Mouse (Mus musculus) liver, postnatal 0 days (tissue): ENCODE results near the gene 4930524N10Rik. TPM values are rescaled to one million over a fixed set of nuclear protein-coding genes. Genes with fewer than 3 reads are reported as not detected.

ENCODE experiments used
- ATAC-seq: fragments of 200-750 bp; cut with Nextera tagmentation; 2 replicates; pipeline ENCODE4 v1.8.0; 2017; ENCODE audit warnings: mild to moderate bottlenecking, moderate library complexity
- DNase-seq: peaks from one replicate; pipeline ENCODE4 v3.0.0-alpha.2; 2016
- H3K27ac ChIP-seq: fragments of 300-500 bp; sonication (generic); 2 replicates; pipeline ENCODE4 v1.5.1; 2014; ENCODE audit warnings: antibody characterized with exemption, moderate library complexity, mild to moderate bottlenecking, low read depth
- H3K27me3 ChIP-seq: fragments of 300-500 bp; sonication (generic); 2 replicates; pipeline ENCODE4 v1.6.1; 2014; ENCODE audit warnings: low read length, control low read depth, mixed read lengths; ENCODE audit not compliant: insufficient read depth
- H3K36me3 ChIP-seq: fragments of 300-500 bp; sonication (generic); replicated peaks from 2 replicates; pipeline ENCODE4 v1.6.1; 2014; ENCODE audit warnings: mild to moderate bottlenecking, control low read depth, low read length, moderate library complexity, mixed read lengths; ENCODE audit not compliant: insufficient read depth
- H3K4me1 ChIP-seq: fragments of 300-500 bp; sonication (generic); 2 replicates; pipeline ENCODE4 v1.6.1; 2014; ENCODE audit warnings: antibody characterized with exemption, mild to moderate bottlenecking, control low read depth; ENCODE audit not compliant: insufficient read depth
- H3K4me2 ChIP-seq: fragments of 300-500 bp; sonication (generic); 2 replicates; pipeline ENCODE4 v1.6.1; 2014; ENCODE audit warnings: low read depth, mild to moderate bottlenecking, low read length, moderate library complexity, mixed read lengths
- H3K4me3 ChIP-seq: fragments of 300-500 bp; sonication (generic); 2 replicates; pipeline ENCODE4 v1.5.1; 2014; ENCODE audit warnings: low read depth, low read length
- H3K9ac ChIP-seq: fragments of 300-500 bp; sonication (generic); replicated peaks from 2 replicates; pipeline ENCODE4 v1.6.1; 2014; ENCODE audit warnings: mild to moderate bottlenecking, moderate library complexity
- H3K9me3 ChIP-seq: fragments of 300-500 bp; sonication (generic); 2 replicates; pipeline ENCODE4 v1.6.1; 2016; ENCODE audit warnings: mild to moderate bottlenecking, control low read depth, low read length, mixed read lengths
- CTCF ChIP-seq: sonication (generic); IDR thresholded peaks from 2 replicates; pipeline ENCODE4 v1.5.1; 2016; ENCODE audit warnings: antibody characterized with exemption, low read depth
- EP300 ChIP-seq: IDR thresholded peaks from 2 replicates; pipeline ENCODE4 v1.6.1; 2016; ENCODE audit warnings: antibody characterized with exemption, low read depth, mild to moderate bottlenecking
- WGBS: fragments of 180-500 bp; shearing (Covaris S2); extraction: QIAGEN DNeasy Blood & Tissue Kit; methylation state at CpG from one replicate; pipeline ENCODE4 v1.1.7; 2014; ENCODE audit not compliant: insufficient replicate concordance; 5-methylcytosine and 5-hydroxymethylcytosine counted together
- polyA plus RNA-seq: library from polyadenylated mRNA; unstranded; fragments of >200 nt; fragmentation: Nextera tagmentation; extraction: Ambion mirVana; gene quantifications from 2 replicates; pipeline ENCODE4 v1.2.1, GENCODE M21; 2015

4930524N10Rik gene
- polyA plus RNA-seq: not detected in 2 replicates

DNA sequence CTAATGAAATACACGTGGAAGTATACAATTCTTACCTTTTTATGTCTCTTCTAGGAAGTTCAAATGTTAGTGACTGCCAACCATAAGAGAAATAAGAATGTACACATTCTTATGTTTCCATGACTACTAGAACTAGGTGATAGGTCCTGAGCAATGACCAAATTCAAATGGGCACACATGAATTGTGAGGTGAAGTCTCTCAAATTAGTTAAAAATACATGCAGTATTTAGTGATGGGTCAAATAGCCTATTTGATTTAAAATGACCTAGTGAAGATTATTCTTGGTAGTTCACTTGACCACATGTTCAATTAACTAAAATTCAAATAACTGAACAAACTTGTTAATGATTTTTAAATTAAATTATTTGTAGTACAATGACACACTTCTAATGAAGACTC, at the start of gene 4930524N10Rik:
Gene 4930524N10Rik (minus strand): TSS at position 101 of the 400 bp plus-strand sequence.
- H3K9ac ChIP-seq: no peak within 1 kb of the TSS
- TF ChIP-seq CTCF: no peak
- no peak for TF ChIP-seq EP300
- H3K9me3 ChIP-seq: no peaks in the 10 kb centered on the region
- 17% methylated on average over 1 of the region's 1 CpGs for WGBS
- H3K27me3 ChIP-seq: no peaks in the 10 kb centered on the region
- ATAC-seq (no peak), DNase-seq (no peak)
- no peak within 1 kb of the TSS for H3K27ac ChIP-seq
- no peak within 1 kb of the TSS for H3K4me2 ChIP-seq
- no peak within 1 kb of the TSS for H3K4me3 ChIP-seq
- no peaks in the 10 kb centered on the region for H3K4me1 ChIP-seq
- H3K36me3 ChIP-seq: no peaks in the 10 kb centered on the region

DNA sequence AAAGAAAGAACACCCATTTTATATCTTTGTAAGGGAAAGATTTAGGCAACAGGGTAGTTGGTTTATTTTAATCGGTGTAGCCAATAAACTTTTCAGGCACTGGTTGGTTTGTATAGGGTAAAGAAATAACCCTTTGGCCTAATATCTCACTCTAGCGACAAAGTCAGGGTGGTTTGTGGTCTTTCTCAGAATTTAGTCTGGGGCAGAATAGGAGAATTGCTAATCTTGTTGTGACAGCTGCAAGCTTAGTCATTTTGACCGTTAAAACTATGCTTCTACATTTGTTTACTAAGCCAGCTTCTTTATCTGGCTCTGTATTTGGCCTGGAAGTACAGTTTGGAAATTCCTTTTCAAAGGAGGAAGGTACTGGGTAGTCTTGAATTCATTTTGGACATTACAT, 6.8 kb upstream of the 4930524N10Rik start:
- H3K27ac ChIP-seq: no peak overlapping the region
- ATAC-seq: no peak
- TF ChIP-seq EP300: no peak
- no peak overlapping the region for H3K4me3 ChIP-seq
- H3K27me3 ChIP-seq: no peaks in the 10 kb centered on the region
- H3K36me3 ChIP-seq: no peaks in the 10 kb centered on the region
- H3K4me2 ChIP-seq: no peak overlapping the region
- no peaks in the 10 kb centered on the region for H3K9me3 ChIP-seq
- 53% methylated on average over 3 of the region's 3 CpGs for WGBS
- H3K9ac ChIP-seq: no peak overlapping the region
- no peaks in the 10 kb centered on the region for H3K4me1 ChIP-seq
- DNase-seq: no peak

DNA sequence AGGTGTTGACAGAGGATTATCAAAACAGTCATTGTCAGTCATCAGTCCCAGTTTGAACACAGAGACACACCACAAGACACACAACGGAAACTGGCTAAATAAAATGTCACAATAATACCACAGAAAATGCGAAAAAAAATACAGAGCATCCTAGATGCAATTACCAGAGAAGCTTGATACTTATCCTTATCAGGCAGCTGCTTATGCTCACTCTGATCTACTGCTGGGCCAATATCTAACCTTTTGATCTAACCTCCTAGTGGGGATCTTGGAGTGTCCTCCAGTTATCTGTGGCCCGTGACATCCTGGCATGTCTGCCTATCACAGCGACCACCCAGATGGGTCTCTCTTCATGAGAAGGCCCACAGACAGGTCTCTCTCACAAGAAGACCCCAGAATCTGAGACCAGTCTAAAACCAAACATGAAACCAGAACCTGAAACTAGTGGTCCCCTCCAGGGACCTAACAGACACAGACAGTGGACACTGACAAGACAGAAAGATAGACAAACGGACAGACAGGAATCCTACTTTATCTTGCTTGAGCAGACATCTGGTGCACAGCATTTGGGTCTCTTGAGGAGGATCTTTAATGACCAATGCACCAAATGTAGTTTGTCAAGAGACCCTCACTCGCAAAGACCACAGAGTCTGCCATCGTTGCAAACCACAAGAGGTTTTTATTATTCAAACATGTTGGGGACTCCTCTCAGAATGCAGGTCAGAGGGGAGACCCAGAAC, 6.3 kb upstream of the 4930524N10Rik start:
- H3K27ac ChIP-seq: no peak overlapping the region
- 68% methylated on average over 7 of the region's 7 CpGs for WGBS
- H3K4me3 ChIP-seq: no peak overlapping the region
- H3K27me3 ChIP-seq: no peaks in the 10 kb centered on the region
- ATAC-seq: no peak
- H3K4me1 ChIP-seq: no peaks in the 10 kb centered on the region
- no peak for DNase-seq
- H3K9me3 ChIP-seq: no peaks in the 10 kb centered on the region
- no peak overlapping the region for H3K9ac ChIP-seq
- H3K36me3 ChIP-seq: no peaks in the 10 kb centered on the region
- no peak overlapping the region for H3K4me2 ChIP-seq
- TF ChIP-seq EP300 (no peak), CTCF (no peak)

DNA sequence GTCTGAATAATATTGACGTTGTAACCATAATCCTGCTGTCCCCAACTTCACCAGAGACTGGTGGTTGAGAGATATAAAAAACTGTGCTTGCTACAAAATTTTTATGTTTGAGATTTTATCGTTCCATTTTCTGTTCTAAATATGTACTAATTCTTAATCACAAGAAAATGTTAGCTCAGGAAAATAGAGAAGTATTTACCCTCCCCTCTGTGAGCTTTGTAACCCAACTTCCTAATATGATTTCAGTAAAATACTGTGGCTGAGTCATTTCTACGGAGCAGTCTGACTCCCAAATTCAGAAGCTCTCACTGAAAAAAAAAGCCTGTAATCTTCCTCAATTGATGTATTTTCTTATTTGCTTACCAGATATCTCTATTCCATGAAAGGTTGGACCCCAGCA, 4.7 kb upstream of the 4930524N10Rik start:
- no peak overlapping the region for H3K4me2 ChIP-seq
- ATAC-seq (no peak), DNase-seq (no peak)
- H3K4me1 ChIP-seq: no peaks in the 10 kb centered on the region
- H3K27ac ChIP-seq: no peak overlapping the region
- no peaks in the 10 kb centered on the region for H3K36me3 ChIP-seq
- H3K27me3 ChIP-seq: no peaks in the 10 kb centered on the region
- TF ChIP-seq EP300 (no peak), CTCF (no peak)
- no peaks in the 10 kb centered on the region for H3K9me3 ChIP-seq
- no peak overlapping the region for H3K9ac ChIP-seq
- WGBS: 67% methylated on average over 3 of the region's 3 CpGs
- H3K4me3 ChIP-seq: no peak overlapping the region

Other genes with a start within 250 kb of the 4930524N10Rik start
- not detected in 2 replicates for gene Gm15140, start 222.7 kb downstream of the 4930524N10Rik start, polyA plus RNA-seq
- not detected in 2 replicates for gene Samt4, start 138.6 kb upstream of the 4930524N10Rik start, polyA plus RNA-seq
- gene Samt2, start 236.0 kb upstream of the 4930524N10Rik start, polyA plus RNA-seq: not detected in 2 replicates